Mouse (Mus musculus): ENCODE data around the gene Khdc4. TPM values are rescaled to one million over a fixed set of nuclear protein-coding genes. Genes with fewer than 3 reads are reported as not detected.
A peak's percentile ranks its signal among the peaks of the same experiment; 100 is the strongest.

The Khdc4 gene
- polyA plus RNA-seq, 1 experiment: 51.4 TPM

DNA sequence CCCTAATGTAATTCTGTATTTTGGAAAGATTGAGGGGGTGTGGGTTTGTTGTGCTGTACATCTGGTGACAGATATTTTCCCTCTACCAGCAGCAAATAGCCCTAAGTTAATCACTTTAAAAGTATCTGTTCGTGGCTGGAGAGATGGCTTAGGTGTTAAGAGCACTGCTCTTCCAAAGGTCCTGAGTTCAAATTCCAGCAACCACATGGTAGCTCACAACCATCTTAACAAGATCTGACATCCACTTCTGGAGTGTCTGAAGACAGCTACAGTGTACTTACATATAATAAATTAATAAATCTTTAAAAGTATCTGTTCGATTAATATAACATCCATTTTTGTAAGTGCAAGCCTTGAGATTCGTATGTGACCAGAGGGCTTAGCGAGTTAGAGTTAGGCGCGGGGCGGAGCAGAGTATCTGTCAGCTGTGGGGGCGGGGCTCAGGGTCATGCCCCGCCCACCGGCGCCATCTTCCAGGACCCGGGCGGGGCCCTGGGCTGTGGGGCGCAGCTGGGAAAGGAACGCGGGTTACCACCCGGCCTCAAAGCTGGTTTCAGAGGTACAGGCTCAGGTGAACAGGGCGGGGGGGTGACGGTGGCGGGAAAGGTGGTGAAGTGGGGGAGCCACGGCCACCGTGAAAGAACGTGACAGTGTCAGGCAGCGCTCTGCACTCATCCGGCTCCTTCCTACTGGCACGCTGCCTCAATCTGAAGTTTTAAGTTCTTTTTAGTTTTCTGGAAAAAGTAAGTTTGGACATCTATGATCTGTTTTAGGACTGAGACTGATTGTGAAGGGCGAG lies 31.0 kb downstream of the Khdc4 start, which contains the start of gene Rit1:
TSS of gene Rit1 (plus strand) at position 440 of the 799 bp plus-strand sequence.
- H3K4me1 ChIP-seq (ENCODE audit: control insufficient read depth, insufficient read depth, low read length): peaks cover 16% of the 10 kb centered on the region
- WGBS: 1% methylated on average over 27 of the region's 27 CpGs
- H3K4me3 ChIP-seq (replicated peaks; ENCODE audit: extremely low read depth, low read depth, low read length): peak within 1 kb of the TSS; percentile 83
- peak; percentile 82 for DNase-seq
- TF ChIP-seq POLR2A (IDR thresholded peaks at IDR 0.05; ENCODE audit: borderline replicate concordance, extremely low read depth, low read depth, low read length) (peak; percentile 81), CTCF (IDR thresholded peaks at IDR 0.05; ENCODE audit: insufficient read depth, low read length) (no peak)

GRCm38 (mm10) chr3:88717198-88717798 lies 31.7 kb downstream of the Khdc4 start:
- Histone ChIP-seq H3K4me3 (replicated peaks; ENCODE audit: extremely low read depth, low read depth, low read length) (peak overlapping the region; percentile 83), H3K4me1 (ENCODE audit: control insufficient read depth, insufficient read depth, low read length) (peaks cover 16% of the 10 kb centered on the region)
- peak; percentile 50 for DNase-seq
- 3% methylated on average over 9 of the region's 9 CpGs for WGBS
- TF ChIP-seq CTCF (IDR thresholded peaks at IDR 0.05; ENCODE audit: insufficient read depth, low read length) (no peak), POLR2A (IDR thresholded peaks at IDR 0.05; ENCODE audit: borderline replicate concordance, extremely low read depth, low read depth, low read length) (no peak)

GRCm38 (mm10) chr3:88717831-88718230 lies 32.2 kb downstream of the Khdc4 start:
- DNase-seq: no peak
- 4% methylated on average over 1 of the region's 1 CpGs for whole genome bisulfite sequencing
- Histone ChIP-seq H3K4me3 (replicated peaks; ENCODE audit: extremely low read depth, low read depth, low read length) (peak overlapping the region; percentile 4), H3K4me1 (ENCODE audit: control insufficient read depth, insufficient read depth, low read length) (peaks cover 16% of the 10 kb centered on the region)
- TF ChIP-seq CTCF (IDR thresholded peaks at IDR 0.05; ENCODE audit: insufficient read depth, low read length) (no peak), POLR2A (IDR thresholded peaks at IDR 0.05; ENCODE audit: borderline replicate concordance, extremely low read depth, low read depth, low read length) (no peak)

GRCm38 (mm10) chr3:88719098-88719497 lies 33.5 kb downstream of the Khdc4 start:
- peak; percentile 52 for DNase-seq
- no peak overlapping the region for H3K4me3 ChIP-seq (replicated peaks; ENCODE audit: extremely low read depth, low read depth, low read length)
- peak; percentile 70; the same call in 1 of the 2 replicates for TF ChIP-seq POLR2A (IDR thresholded peaks at IDR 0.05; ENCODE audit: borderline replicate concordance, extremely low read depth, low read depth, low read length)
- peak; percentile 28; the same call in 1 of the 2 replicates for TF ChIP-seq CTCF (IDR thresholded peaks at IDR 0.05; ENCODE audit: insufficient read depth, low read length)
- WGBS: 12% methylated on average over 2 of the region's 2 CpGs
- peaks cover 16% of the 10 kb centered on the region for H3K4me1 ChIP-seq (ENCODE audit: control insufficient read depth, insufficient read depth, low read length)

GRCm38 (mm10) chr3:88736556-88736955 lies 51.0 kb downstream of the Khdc4 start:
- no peak for DNase-seq
- WGBS: 58% methylated on average over 2 of the region's 2 CpGs
- Histone ChIP-seq H3K4me3 (replicated peaks; ENCODE audit: extremely low read depth, low read depth, low read length) (no peak overlapping the region), H3K4me1 (ENCODE audit: control insufficient read depth, insufficient read depth, low read length) (no peaks in the 10 kb centered on the region)
- no peak for TF ChIP-seq POLR2A (IDR thresholded peaks at IDR 0.05; ENCODE audit: borderline replicate concordance, extremely low read depth, low read depth, low read length)
- no peak for TF ChIP-seq CTCF (IDR thresholded peaks at IDR 0.05; ENCODE audit: insufficient read depth, low read length)

DNA sequence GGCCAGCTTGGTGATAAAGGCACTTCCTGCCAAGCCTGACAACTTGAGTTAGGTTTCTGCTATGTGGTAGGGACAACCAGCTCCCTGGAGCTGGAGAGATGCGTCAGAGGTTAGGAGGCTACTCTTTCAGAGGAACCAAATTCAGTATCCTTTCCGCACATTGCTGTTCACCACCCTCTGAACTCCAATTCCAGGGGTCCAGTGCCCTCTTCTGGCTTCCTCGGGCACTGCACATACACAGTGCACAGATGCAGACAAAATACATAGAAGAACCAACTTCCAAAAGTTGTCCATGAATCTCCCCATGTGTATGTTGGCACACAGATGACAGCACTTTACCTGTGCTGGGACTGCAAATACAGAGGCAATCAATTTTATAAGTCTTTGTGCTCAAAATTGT lies 53.0 kb downstream of the Khdc4 start:
- Histone ChIP-seq H3K4me1 (ENCODE audit: control insufficient read depth, insufficient read depth, low read length) (no peaks in the 10 kb centered on the region), H3K4me3 (replicated peaks; ENCODE audit: extremely low read depth, low read depth, low read length) (no peak overlapping the region)
- DNase-seq: peak; percentile 76
- TF ChIP-seq POLR2A (IDR thresholded peaks at IDR 0.05; ENCODE audit: borderline replicate concordance, extremely low read depth, low read depth, low read length) (no peak), CTCF (IDR thresholded peaks at IDR 0.05; ENCODE audit: insufficient read depth, low read length) (peak; percentile 94)
- WGBS: 20% methylated on average over 3 of the region's 3 CpGs

- Histone ChIP-seq H3K4me1 (ENCODE audit: control insufficient read depth, insufficient read depth, low read length) (no peaks in the 10 kb centered on the region), H3K4me3 (replicated peaks; ENCODE audit: extremely low read depth, low read depth, low read length) (no peak overlapping the region)
- 87% methylated on average over 3 of the region's 3 CpGs for WGBS
- DNase-seq: no peak
- TF ChIP-seq POLR2A (IDR thresholded peaks at IDR 0.05; ENCODE audit: borderline replicate concordance, extremely low read depth, low read depth, low read length) (no peak), CTCF (IDR thresholded peaks at IDR 0.05; ENCODE audit: insufficient read depth, low read length) (no peak)
These were observed 54.5 kb downstream of the Khdc4 start for GRCm38 (mm10) chr3:88740147-88740546.

DNA sequence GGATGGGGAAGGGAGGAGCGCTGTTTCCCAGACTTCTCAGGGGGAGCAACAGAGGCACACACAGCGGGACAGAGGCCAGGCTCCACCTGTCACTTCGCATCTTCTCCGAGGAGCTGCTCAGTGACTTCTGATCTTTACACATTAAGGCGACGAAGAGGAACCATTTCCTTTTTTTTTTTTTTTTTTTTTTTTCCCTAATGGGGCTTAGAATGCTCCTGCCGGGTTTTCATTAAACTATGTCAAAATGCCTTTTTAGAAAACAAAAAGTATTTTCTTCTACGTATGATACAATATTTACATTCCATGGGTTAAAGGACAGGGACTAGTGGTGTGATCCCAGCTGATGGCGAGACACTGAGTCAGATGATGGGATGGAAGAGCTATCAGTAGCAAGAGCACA lies 59.9 kb downstream of the Khdc4 start:
- Histone ChIP-seq H3K4me3 (replicated peaks; ENCODE audit: extremely low read depth, low read depth, low read length) (no peak overlapping the region), H3K4me1 (ENCODE audit: control insufficient read depth, insufficient read depth, low read length) (no peaks in the 10 kb centered on the region)
- no peak for TF ChIP-seq POLR2A (IDR thresholded peaks at IDR 0.05; ENCODE audit: borderline replicate concordance, extremely low read depth, low read depth, low read length)
- TF ChIP-seq CTCF (IDR thresholded peaks at IDR 0.05; ENCODE audit: insufficient read depth, low read length): no peak
- DNase-seq: no peak
- WGBS: 75% methylated on average over 9 of the region's 9 CpGs

GRCm38 (mm10) chr3:88746139-88746870 lies 60.7 kb downstream of the Khdc4 start:
- no peaks in the 10 kb centered on the region for H3K4me1 ChIP-seq (ENCODE audit: control insufficient read depth, insufficient read depth, low read length)
- WGBS: 77% methylated on average over 15 of the region's 15 CpGs
- no peak overlapping the region for H3K4me3 ChIP-seq (replicated peaks; ENCODE audit: extremely low read depth, low read depth, low read length)
- DNase-seq: no peak
- TF ChIP-seq POLR2A (IDR thresholded peaks at IDR 0.05; ENCODE audit: borderline replicate concordance, extremely low read depth, low read depth, low read length): no peak
- TF ChIP-seq CTCF (IDR thresholded peaks at IDR 0.05; ENCODE audit: insufficient read depth, low read length): no peak
